Mouse (Mus musculus): ENCODE measurements around the gene Exosc2. TPM values are rescaled to one million over a fixed set of nuclear protein-coding genes. Genes with fewer than 3 reads are reported as not detected.
"Not testable (repeated sequence)": the region's sequence is repeated elsewhere in the genome, so short reads cannot be mapped to it uniquely, and the experiment has no call there.

Gene Exosc2
- total RNA-seq, 2 experiments from 2014 or later, result 9.4 to 10.7 TPM

DNA sequence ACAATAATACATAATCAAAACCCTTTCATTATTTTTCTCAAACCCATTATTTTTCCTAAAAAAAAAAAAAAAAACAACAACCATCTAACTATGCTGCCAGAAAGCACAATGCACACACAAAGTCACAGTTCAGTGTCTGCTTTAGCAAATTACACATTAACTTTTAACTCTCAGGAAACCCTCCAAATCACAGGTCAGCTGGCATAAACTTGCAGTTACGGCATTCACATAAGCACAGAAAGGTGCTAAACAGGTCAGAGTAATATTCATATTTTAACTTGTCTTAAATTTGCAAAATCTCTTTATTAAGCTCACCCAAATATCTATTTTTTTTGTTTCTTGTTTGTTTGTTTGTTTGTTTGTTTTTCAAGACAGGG lies 6.7 kb upstream of the Exosc2 start:
- intact Hi-C loops (cut with DNase I), result no loop called here
- DNase-seq, result no peak

DNA sequence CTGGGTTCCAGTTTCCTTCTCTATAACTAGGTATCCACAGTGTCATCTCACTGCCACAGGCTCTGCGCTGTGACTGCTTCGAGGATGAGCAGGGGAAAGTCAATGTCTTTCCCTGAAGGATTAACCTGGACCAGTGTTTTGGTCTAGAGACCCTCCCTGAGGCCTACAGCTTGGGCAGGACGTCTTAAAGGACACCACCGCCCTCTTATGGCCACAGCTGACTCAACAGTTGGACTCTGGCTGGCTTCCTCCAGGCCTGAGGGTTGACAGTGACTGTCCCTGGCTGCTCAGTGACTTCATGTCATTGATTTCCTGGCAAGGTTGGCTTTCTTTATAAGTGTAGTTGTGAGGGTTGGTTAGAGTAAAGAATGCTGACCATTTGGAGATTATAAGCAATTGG lies 3.2 kb upstream of the Exosc2 start:
- intact Hi-C loops (cut with DNase I), result no loop called here
- DNase-seq, result no peak

GRCm38 (mm10) chr2:31678641-31679040 lies 8.1 kb downstream of the Exosc2 start:
- intact Hi-C loops (cut with DNase I), result no loop called here
- no peak for DNase-seq

DNA sequence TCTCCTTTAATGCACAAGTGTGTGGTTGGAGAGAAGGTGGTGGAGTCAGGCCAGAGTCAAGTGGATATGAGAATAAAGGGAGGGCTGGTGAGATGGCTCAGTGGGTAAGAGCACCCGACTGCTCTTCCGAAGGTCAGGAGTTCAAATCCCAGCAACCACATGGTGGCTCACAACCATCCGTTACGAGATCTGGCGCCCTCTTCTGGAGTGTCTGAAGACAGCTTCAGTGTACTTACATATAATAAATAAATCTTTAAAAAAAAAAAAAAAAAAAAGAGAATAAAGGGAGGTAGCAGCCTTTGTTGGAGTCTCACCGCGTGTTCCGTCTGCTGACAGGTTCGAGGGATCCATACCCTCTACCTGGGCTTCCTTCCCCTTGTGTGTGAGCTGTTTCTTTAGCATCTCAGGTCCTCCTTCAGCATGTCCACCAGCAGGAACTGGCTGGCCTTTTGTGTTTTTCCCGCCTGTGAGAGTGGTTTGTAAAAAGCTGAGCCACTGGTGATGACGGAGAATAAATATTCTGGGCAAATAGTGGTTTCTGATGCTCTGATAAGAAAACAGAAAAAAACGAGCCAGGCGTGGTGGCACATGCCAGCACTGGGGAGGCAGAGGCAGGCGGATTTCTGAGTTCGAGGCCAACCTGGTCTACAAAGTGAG lies 10.7 kb downstream of the Exosc2 start:
- DNase-seq; intact Hi-C loops (cut with DNase I): not testable (repeated sequence)

GRCm38 (mm10) chr2:31681731-31682235 lies 11.3 kb downstream of the Exosc2 start:
- intact Hi-C loops (cut with DNase I), result loop anchor here (2.0 kb wide), 1 partner anchor 233 kb away; no protein-coding TSS in a partner anchor
- no peak for DNase-seq

GRCm38 (mm10) chr2:31683666-31684065 lies 13.2 kb downstream of the Exosc2 start:
- intact Hi-C loops (cut with DNase I), result loop anchor here (1.0 to 2.0 kb wide), 3 partner anchors 103 to 231 kb away; no protein-coding TSS in a partner anchor
- peak; percentile 62 to 69 for DNase-seq

- intact Hi-C loops (cut with DNase I), result loop anchor here (1.0 kb wide), 1 partner anchor 97 kb away; no protein-coding TSS in a partner anchor
- DNase-seq, result peak; percentile 88 to 92
These were observed 17.8 kb downstream of the Exosc2 start, which contains the start of gene Abl1 for GRCm38 (mm10) chr2:31688074-31688925. Gene Abl1 (plus strand): TSS chr2:31688376.

DNA sequence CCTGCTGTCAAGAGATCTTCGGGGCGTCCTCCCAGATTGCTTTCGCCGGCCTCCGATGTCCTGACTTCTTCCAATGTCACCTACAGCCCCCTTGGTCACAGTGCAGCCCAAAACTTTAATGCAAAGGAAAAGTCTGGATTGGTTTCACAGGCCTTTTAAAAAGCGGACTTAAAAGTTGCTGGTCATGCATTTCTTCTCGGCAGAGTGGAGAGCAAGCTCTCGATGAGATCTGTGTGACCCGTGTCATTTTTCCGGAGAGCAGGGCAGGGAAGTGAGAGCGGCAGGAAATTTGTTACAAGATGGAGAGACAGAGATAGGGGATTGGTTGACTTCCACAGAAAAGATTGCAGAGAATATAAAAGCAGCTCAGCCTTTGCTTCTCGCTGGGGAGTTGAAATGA lies 18.5 kb downstream of the Exosc2 start:
- intact Hi-C loops (cut with DNase I), result no loop called here
- no peak for DNase-seq

- intact Hi-C loops (cut with DNase I), result loop anchor here (5.0 kb wide), 1 partner anchor 37 kb away; no protein-coding TSS in a partner anchor
- no peak for DNase-seq
These were observed 19.5 kb downstream of the Exosc2 start for GRCm38 (mm10) chr2:31690063-31690462.

DNA sequence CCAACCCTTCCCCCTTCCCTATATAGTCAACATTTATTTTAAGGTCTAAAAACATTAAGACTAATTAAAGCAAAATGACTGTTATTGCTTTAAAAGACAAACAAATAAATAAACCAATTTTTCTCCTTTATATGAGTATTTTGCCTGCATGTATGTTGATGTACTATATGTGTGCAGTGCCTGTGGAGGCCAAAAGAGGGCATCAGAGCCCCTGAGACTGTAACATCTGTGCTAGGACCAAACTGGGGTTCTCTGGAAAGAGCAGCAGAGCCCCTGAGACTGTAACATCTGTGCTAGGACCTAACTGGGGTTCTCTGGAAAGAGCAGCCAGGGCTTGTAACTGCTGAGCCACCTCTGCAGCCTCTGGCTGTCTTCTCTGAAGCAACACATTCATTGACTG lies 27.7 kb downstream of the Exosc2 start:
- intact Hi-C loops (cut with DNase I), result no loop called here
- no peak for DNase-seq

GRCm38 (mm10) chr2:31700545-31701446 lies 30.3 kb downstream of the Exosc2 start:
- no peak for DNase-seq
- intact Hi-C loops (cut with DNase I), result no loop called here

GRCm38 (mm10) chr2:31703226-31703625 lies 32.7 kb downstream of the Exosc2 start:
- intact Hi-C loops (cut with DNase I), result no loop called here
- DNase-seq, result no peak

DNA sequence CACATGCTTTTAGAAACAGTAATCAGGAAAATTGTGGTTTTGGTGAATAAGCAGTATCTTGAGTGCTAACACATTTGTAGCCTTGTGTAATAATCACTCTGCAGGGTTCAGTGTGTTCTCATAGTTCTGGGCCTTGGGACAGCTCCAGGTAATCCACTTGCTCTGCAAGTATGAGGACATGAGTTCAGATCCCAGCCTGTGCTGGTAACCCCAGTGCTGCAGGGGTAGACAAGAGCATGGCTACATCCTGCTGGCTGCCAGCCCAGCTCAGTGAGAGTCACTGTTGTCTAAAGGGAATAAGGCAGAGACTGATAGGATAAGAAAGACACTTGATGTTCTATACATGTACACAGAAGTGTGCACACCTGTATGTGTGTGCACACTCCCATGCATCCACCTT lies 35.4 kb downstream of the Exosc2 start:
- no peak for DNase-seq
- intact Hi-C loops (cut with DNase I), result no loop called here

GRCm38 (mm10) chr2:31706531-31706930 lies 36.0 kb downstream of the Exosc2 start:
- DNase-seq, result no peak
- intact Hi-C loops (cut with DNase I), result no loop called here

DNA sequence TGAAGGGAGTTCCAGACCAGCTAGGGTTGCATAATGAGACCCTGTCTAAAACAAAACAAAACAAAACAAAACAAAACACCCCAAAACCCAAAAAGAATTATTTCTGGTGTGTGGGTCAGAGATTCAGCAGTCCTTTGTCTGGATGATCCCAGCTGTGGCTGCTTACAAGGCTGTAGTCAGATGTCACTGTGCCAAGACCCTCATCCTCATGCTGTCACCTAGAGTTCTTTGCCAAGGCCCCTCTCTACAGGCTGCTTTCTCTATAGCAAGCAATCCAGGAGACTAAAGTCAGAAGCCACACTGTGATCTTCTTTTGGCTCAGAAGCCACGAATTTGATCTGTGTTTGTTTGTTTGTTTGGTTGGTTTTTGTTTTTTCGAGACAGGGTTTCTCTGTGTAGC lies 42.2 kb downstream of the Exosc2 start:
- no peak for DNase-seq
- intact Hi-C loops (cut with DNase I), result no loop called here

DNA sequence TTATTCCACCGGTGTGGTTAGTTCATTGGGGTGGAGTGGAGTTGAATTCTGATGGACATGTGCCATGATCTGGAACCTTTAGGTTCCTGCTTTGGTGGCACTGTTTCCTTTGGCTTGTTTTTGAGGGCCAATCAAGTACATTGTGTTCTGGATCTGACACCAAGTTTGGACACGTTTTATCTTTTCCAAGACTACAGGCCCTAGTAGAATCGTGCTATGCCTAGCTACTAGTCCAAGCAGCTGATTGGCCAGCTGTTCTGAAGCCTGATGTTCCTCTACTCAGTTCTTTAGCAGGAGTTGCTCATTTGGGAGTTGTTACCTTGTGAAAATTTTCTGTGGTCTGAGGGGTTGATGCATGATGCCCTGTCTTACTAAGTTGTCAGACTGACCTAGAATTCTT lies 43.3 kb downstream of the Exosc2 start:
- DNase-seq, result no peak
- intact Hi-C loops (cut with DNase I), result no loop called here

DNA sequence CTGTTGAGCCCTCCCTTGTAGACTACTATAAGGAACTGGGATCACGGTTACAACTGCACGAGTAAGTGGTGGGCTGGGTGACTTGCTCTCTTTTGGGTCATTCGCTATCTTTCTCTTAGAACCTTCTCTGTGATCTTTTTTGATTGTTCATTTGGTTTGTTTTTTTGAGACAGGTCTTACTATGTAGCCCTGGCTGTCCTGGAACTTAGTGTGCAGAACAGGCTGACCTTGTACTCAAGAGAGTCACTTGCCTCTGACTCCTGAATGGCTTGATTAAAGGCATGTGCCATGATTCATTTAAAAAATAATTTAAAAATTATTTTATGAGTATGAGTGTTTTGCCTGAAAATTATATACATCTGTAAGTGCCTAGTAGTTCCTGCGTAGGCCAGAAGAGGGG lies 44.3 kb downstream of the Exosc2 start:
- no peak for DNase-seq
- intact Hi-C loops (cut with DNase I), result no loop called here

DNA sequence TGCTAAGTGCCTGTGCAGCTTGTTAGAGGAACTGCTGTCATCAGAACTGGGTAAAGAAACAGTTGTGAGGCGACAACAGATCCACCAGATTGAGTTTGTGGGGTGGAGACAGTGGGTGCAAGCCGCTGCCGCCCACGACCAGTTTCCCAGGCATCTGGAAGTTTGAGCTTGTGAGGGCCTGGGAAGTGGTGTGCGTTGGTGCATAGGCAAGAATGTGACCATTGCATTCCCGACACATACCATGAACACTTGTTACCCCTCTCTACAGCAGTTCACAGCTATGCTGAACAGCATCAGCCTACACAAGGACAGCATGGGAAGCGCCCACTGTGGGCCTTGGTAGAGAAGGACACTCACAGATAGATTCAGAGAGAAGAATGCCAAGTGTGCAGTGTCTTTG lies 45.5 kb downstream of the Exosc2 start:
- intact Hi-C loops (cut with DNase I), result no loop called here
- no peak for DNase-seq

DNA sequence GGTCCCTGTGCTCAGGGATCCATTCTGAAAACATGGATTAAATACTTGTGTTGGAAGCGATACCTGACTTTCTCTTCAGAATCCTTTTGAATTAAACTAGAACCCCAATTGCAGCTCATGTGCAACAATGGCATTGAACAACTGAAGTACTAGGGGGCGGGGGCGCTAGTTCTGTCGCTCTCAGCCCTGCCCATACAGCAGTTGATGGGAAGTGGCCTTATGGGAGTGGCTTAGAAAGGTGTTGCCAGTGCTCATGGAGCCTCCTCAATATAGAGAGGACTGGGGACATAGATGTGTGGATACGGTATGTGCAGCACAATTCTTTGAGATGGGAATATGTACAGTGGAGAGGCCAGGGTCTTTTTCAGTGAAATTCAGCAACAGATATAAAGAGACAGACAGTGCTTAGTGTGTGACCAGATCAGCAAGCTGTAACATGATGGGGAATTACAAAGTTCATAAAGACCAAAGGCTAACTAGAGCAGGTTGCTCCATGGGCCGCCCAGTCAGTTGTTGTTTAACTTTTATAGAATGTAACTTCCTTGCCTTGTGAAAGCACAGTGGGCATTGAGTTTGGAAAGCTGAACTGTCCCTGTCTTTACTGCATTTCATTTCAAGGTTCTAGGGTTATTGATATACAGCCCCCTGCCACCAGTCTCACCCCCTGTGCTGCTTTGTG lies 48.8 kb downstream of the Exosc2 start:
- DNase-seq, result no peak
- intact Hi-C loops (cut with DNase I), result no loop called here

GRCm38 (mm10) chr2:31719944-31720343 lies 49.4 kb downstream of the Exosc2 start:
- no peak for DNase-seq
- intact Hi-C loops (cut with DNase I), result no loop called here

Data from heart, postnatal 36 days (tissue).